Mouse (Mus musculus): Measurements from ENCODE around the gene Mettl7a1. TPM values are rescaled to one million over a fixed set of nuclear protein-coding genes. Genes with fewer than 3 reads are reported as not detected.
A peak's percentile ranks its signal among the peaks of the same experiment; 100 is the strongest.
"Not testable (repeated sequence)": the region's sequence is repeated elsewhere in the genome, so short reads cannot be mapped to it uniquely, and the experiment has no call there.

The Mettl7a1 gene
- 3.5 TPM in 2 replicates for polyA plus RNA-seq (2015; fragmentation: Nextera tagmentation; extraction: Ambion mirVana)

DNA sequence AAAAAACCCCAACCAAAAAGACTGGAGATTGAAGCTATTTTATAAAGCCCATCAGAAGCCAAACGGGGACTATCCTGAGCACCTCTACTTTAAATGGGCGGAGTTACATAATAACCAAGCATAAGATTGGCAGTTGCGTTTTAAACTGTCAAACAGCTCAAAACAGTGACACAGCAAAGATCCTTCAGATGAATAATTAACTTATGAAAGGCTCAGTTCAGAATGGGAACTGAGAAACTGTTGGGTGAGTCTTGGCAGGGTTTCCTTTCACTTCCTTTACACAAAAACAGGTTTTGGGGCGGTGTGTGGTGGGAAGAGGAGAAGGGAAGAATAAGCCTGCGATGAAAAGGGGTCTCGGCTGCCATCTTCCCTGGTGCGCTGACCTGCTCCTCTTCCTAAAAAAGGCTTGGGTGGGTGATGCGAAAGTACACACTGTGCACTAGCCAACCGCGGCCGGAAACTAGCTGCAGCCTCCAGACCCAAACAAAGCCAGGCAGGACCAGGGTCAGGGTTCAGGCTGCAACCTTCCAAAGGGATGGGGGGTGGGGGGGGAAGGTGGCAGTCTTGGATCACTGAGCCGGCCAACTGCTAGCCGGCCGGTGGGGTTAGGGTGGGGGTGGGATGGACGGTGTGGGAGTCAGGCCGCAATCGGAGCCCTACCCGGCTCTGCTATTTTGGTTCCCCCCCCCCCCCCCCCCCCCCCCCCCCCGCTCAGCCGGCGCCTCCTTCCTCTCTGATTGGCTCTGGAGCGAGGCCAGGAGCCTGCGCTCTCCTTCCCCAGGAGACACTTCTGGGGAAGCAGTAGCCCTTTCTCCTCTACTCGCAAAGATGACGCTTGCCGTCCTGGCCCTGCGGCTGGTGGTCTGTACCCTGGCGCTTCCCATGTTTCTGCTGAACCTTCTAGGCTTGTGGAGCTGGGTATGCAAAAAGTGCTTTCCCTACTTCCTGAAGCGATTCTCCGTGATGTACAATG lies at the start of gene Mettl7a1:
Mettl7a1 (plus strand) TSS at position 122 of the 973 bp plus-strand sequence.
- 3% methylated on average over 20 of the region's 30 CpGs for WGBS

GRCm38 (mm10) chr15:100256386-100256785 lies 47.6 kb upstream of the Mettl7a1 start:
- 90% methylated on average over 6 of the region's 6 CpGs for WGBS

More for the DNA sequence above, at the start of gene Mettl7a1:
- no peaks in the 10 kb centered on the region for H3K9me3 ChIP-seq (ENCODE audit: control insufficient read depth, low read length)
- no peaks in the 10 kb centered on the region for H3K27me3 ChIP-seq (replicated peaks; ENCODE audit: control insufficient read depth, insufficient read depth, low read length)
- H3K9ac ChIP-seq (ENCODE audit: low read depth, low read length) = peak within 1 kb of the TSS; percentile 73
- peak; percentile 90 for ATAC-seq
- peaks cover 2% of the 10 kb centered on the region; the same call in 1 of the 2 replicates for H3K4me1 ChIP-seq (ENCODE audit: control insufficient read depth, insufficient read depth, low read depth, low read length)
- no peaks in the 10 kb centered on the region for H3K36me3 ChIP-seq (ENCODE audit: control insufficient read depth, insufficient read depth, low read length)
- H3K27ac ChIP-seq (ENCODE audit: low read depth, low read length) = peak within 1 kb of the TSS; percentile 76
- H3K4me2 ChIP-seq (ENCODE audit: low read length) = peak within 1 kb of the TSS; percentile 74
- peak within 1 kb of the TSS; percentile 57 for H3K4me3 ChIP-seq (ENCODE audit: low read length)

DNA sequence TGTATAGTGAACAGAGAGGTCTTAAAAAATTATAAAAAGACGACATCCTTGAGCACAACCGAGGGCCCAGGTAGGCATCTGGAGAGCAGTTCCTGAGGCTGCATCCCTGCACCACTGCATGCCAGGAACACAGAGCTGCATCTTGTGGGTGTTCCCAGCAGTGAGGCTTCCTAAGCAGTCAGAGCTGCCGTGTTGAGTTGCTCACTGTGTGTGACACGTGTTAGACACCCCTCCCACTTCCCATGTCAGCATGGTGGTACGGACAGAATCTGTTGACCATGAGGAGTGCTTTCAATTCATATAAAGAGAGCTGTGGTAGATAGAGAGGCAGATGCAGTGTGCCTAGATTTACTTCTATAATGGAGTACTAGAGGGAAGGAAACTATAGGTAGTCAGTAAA lies 46.6 kb upstream of the Mettl7a1 start:
- Histone ChIP-seq H3K27ac (ENCODE audit: low read depth, low read length) (no peak overlapping the region), H3K27me3 (replicated peaks; ENCODE audit: control insufficient read depth, insufficient read depth, low read length) (no peaks in the 10 kb centered on the region), H3K9me3 (ENCODE audit: control insufficient read depth, low read length) (no peaks in the 10 kb centered on the region), H3K4me1 (ENCODE audit: control insufficient read depth, insufficient read depth, low read depth, low read length) (no peaks in the 10 kb centered on the region), H3K9ac (ENCODE audit: low read depth, low read length) (no peak overlapping the region), H3K36me3 (ENCODE audit: control insufficient read depth, insufficient read depth, low read length) (peaks cover 37% of the 10 kb centered on the region), H3K4me3 (ENCODE audit: low read length) (no peak overlapping the region), H3K4me2 (ENCODE audit: low read length) (no peak overlapping the region)
- no peak for ATAC-seq
- WGBS = 83% methylated on average over 5 of the region's 5 CpGs

More at GRCm38 (mm10) chr15:100256386-100256785, 47.6 kb upstream of the Mettl7a1 start:
- Histone ChIP-seq H3K4me2 (ENCODE audit: low read length) (no peak overlapping the region), H3K4me3 (ENCODE audit: low read length) (no peak overlapping the region), H3K9ac (ENCODE audit: low read depth, low read length) (no peak overlapping the region), H3K36me3 (ENCODE audit: control insufficient read depth, insufficient read depth, low read length) (peaks cover 37% of the 10 kb centered on the region), H3K27ac (ENCODE audit: low read depth, low read length) (no peak overlapping the region), H3K27me3 (replicated peaks; ENCODE audit: control insufficient read depth, insufficient read depth, low read length) (no peaks in the 10 kb centered on the region), H3K9me3 (ENCODE audit: control insufficient read depth, low read length) (no peaks in the 10 kb centered on the region), H3K4me1 (ENCODE audit: control insufficient read depth, insufficient read depth, low read depth, low read length) (no peaks in the 10 kb centered on the region)
- ATAC-seq = no peak

DNA sequence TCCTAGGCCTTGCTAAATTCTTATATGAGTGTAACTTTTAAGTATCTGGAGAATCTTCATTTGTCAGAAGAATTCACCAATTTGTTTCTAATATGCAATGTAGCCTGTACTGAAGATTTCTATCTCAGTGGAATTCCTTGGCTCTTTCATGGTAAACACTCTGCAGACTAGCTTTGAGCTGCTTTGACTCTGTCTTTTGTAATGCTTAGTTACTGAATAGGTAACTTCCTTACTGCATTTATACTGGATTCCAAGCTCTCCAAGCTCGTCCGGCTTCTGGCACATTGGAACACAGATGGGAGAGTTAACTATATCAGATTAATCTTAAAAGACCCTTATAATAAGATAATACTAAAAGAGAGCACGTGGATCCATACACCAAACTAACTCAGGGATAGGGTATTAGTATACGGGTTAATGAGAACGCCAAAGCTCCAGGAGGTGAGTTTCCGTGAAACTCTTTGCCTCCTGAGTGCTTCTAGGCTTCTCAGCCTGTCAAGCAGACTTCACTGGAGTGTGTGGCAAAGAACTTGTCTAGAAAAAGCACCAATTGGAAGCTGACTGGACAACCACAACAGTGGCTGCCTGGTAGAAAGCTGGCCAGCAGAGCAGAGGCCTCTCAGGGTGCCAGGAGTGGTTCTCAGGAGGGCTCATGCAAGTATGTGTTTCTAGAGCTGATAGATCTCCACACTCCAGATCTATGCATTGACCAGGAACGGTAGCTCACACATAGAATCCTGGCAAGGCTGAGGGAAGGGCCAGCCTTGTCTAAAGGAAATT lies 45.1 kb upstream of the Mettl7a1 start:
- ATAC-seq = no peak
- Histone ChIP-seq H3K36me3 (ENCODE audit: control insufficient read depth, insufficient read depth, low read length) (peaks cover 30% of the 10 kb centered on the region), H3K4me1 (ENCODE audit: control insufficient read depth, insufficient read depth, low read depth, low read length) (no peaks in the 10 kb centered on the region)

GRCm38 (mm10) chr15:100260351-100260750 lies 43.6 kb upstream of the Mettl7a1 start:
- not testable (repeated sequence) for H3K27ac ChIP-seq (ENCODE audit: low read depth, low read length); H3K9me3 ChIP-seq (ENCODE audit: control insufficient read depth, low read length); H3K27me3 ChIP-seq (replicated peaks; ENCODE audit: control insufficient read depth, insufficient read depth, low read length); H3K4me2 ChIP-seq (ENCODE audit: low read length); ATAC-seq; H3K4me1 ChIP-seq (ENCODE audit: control insufficient read depth, insufficient read depth, low read depth, low read length); H3K4me3 ChIP-seq (ENCODE audit: low read length); H3K9ac ChIP-seq (ENCODE audit: low read depth, low read length)
- 86% methylated on average over 6 of the region's 7 CpGs for WGBS
- peaks cover 17% of the 10 kb centered on the region for H3K36me3 ChIP-seq (ENCODE audit: control insufficient read depth, insufficient read depth, low read length)

More for the DNA sequence above, 45.1 kb upstream of the Mettl7a1 start:
- H3K9ac ChIP-seq (ENCODE audit: low read depth, low read length) = no peak overlapping the region
- H3K27ac ChIP-seq (ENCODE audit: low read depth, low read length) = no peak overlapping the region
- no peak overlapping the region for H3K4me2 ChIP-seq (ENCODE audit: low read length)
- H3K9me3 ChIP-seq (ENCODE audit: control insufficient read depth, low read length) = no peaks in the 10 kb centered on the region
- H3K27me3 ChIP-seq (replicated peaks; ENCODE audit: control insufficient read depth, insufficient read depth, low read length) = no peaks in the 10 kb centered on the region
- no peak overlapping the region for H3K4me3 ChIP-seq (ENCODE audit: low read length)
- 95% methylated on average over 7 of the region's 7 CpGs for WGBS

GRCm38 (mm10) chr15:100263246-100263905 lies 40.6 kb upstream of the Mettl7a1 start:
- no peak overlapping the region for H3K4me2 ChIP-seq (ENCODE audit: low read length)
- 18% methylated on average over 4 of the region's 4 CpGs for WGBS
- H3K4me3 ChIP-seq (ENCODE audit: low read length) = no peak overlapping the region
- H3K27me3 ChIP-seq (replicated peaks; ENCODE audit: control insufficient read depth, insufficient read depth, low read length) = no peaks in the 10 kb centered on the region
- no peak overlapping the region for H3K9ac ChIP-seq (ENCODE audit: low read depth, low read length)
- ATAC-seq = no peak
- H3K36me3 ChIP-seq (ENCODE audit: control insufficient read depth, insufficient read depth, low read length) = peaks cover 8% of the 10 kb centered on the region
- H3K27ac ChIP-seq (ENCODE audit: low read depth, low read length) = no peak overlapping the region
- no peaks in the 10 kb centered on the region for H3K9me3 ChIP-seq (ENCODE audit: control insufficient read depth, low read length)
- no peaks in the 10 kb centered on the region for H3K4me1 ChIP-seq (ENCODE audit: control insufficient read depth, insufficient read depth, low read depth, low read length)

GRCm38 (mm10) chr15:100265586-100266325 lies 38.2 kb upstream of the Mettl7a1 start:
- Histone ChIP-seq H3K27me3 (replicated peaks; ENCODE audit: control insufficient read depth, insufficient read depth, low read length) (no peaks in the 10 kb centered on the region), H3K4me1 (ENCODE audit: control insufficient read depth, insufficient read depth, low read depth, low read length) (no peaks in the 10 kb centered on the region), H3K9me3 (ENCODE audit: control insufficient read depth, low read length) (no peaks in the 10 kb centered on the region), H3K36me3 (ENCODE audit: control insufficient read depth, insufficient read depth, low read length) (no peaks in the 10 kb centered on the region), H3K27ac (ENCODE audit: low read depth, low read length) (no peak overlapping the region), H3K9ac (ENCODE audit: low read depth, low read length) (no peak overlapping the region), H3K4me2 (ENCODE audit: low read length) (no peak overlapping the region), H3K4me3 (ENCODE audit: low read length) (no peak overlapping the region)
- no peak for ATAC-seq
- 79% methylated on average over 5 of the region's 5 CpGs for WGBS

GRCm38 (mm10) chr15:100268916-100269315 lies 35.0 kb upstream of the Mettl7a1 start:
- Histone ChIP-seq H3K27me3 (replicated peaks; ENCODE audit: control insufficient read depth, insufficient read depth, low read length) (no peaks in the 10 kb centered on the region), H3K4me3 (ENCODE audit: low read length) (no peak overlapping the region), H3K27ac (ENCODE audit: low read depth, low read length) (no peak overlapping the region), H3K36me3 (ENCODE audit: control insufficient read depth, insufficient read depth, low read length) (no peaks in the 10 kb centered on the region), H3K4me1 (ENCODE audit: control insufficient read depth, insufficient read depth, low read depth, low read length) (no peaks in the 10 kb centered on the region), H3K9me3 (ENCODE audit: control insufficient read depth, low read length) (no peaks in the 10 kb centered on the region; the same call in 1 of the 2 replicates), H3K9ac (ENCODE audit: low read depth, low read length) (no peak overlapping the region), H3K4me2 (ENCODE audit: low read length) (no peak overlapping the region)
- WGBS = 96% methylated on average over 2 of the region's 2 CpGs
- no peak for ATAC-seq
